Mouse (Mus musculus): ENCODE measurements at regions not wholly inside any gene's neighbourhood (a gene's known extent, or its start where the extent isn't known, plus 50 kb on each side); places are given as distances from the start of the nearest gene placed in this dataset.
A peak's percentile ranks its signal among the peaks of the same experiment; 100 is the strongest.

GRCm38 (mm10) chr16:93003830-93004229, 177.9 kb upstream of the Runx1 start:
- DNase-seq = no peak

DNA sequence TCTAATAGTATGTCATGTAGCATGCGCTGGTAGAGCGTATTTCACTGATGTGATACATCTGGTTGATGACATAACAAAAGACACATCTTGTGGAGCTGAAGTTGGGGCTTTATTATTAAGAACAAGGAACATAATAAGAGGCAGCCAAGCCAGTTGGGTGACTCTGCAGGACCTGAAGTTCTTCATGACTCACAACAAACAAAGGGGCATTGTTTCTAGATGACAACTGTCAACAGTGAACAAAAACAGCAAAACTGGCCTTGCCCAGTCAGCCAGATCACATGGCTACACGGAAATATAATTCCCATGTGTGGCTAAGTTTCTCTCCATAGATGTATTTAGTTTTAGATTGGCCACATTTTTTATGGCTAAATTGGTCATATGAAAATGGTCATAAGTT, 172.7 kb upstream of the Runx1 start:
- no peak for DNase-seq

- DNase-seq = no peak
These were observed 171.7 kb upstream of the Runx1 start for GRCm38 (mm10) chr16:92997636-92998035.

DNA sequence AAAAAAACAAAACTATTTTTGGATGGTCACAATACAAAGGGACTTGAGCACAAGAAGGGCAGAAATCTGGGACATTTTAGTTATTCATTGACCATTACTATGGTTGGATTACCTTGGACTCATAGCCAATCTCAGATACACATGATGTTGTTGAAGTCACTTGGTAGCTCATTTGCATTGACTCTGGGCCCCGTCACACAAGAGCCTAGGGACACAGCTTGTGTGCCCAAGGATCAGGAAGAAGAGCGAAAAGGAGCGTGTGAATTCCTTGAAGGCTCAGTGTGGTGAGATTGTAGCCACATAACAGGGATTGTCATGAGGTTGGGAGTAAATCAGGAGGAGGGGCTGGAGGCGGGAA, 170.0 kb upstream of the Runx1 start:
- DNase-seq = no peak

DNA sequence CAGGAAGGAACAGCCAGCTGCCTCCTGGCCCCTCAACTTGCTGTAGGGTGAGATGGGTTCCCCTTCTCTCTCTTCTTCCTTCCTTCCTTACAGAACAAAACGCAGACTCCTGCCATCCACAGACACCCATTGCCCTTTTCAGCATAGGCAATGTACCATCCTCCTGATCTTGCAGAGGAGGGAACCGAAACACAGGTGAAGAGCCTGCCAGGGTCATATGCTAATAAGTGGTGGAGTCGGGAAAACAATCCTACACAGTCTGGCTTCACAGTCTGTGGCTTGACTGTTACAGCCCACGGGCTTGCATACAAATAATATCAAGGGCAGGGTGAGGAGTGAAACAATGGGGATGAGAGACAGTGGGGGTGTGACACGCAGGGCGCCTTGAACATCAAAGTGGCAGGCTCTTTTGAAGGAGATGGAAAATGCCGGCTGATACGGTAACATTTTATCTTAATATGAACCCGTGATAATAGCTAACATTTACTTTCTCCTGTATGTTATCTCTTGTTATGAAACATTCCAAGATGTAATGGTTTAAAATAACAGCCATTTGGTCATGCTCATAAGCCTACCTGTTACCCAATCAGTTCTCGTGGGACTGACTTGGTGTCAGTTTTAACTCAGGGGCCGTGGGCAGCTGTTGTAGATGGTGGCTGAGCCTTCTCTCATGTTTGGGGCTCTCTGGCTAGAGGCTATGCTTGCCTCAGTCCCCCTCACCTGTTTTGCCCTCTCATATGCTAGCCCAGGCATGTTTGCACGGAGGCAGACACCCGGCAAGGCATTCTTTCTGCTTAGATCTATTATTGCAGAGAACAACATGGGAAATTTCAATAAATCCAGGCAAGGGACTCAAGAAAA, 169.4 kb upstream of the Runx1 start:
- DNase-seq = no peak

GRCm38 (mm10) chr16:92992876-92993275, 166.9 kb upstream of the Runx1 start:
- DNase-seq = no peak

GRCm38 (mm10) chr16:92991405-92991804, 165.5 kb upstream of the Runx1 start:
- no peak for DNase-seq

- no peak for DNase-seq
These were observed 162.5 kb upstream of the Runx1 start for GRCm38 (mm10) chr16:92988416-92988815.

DNA sequence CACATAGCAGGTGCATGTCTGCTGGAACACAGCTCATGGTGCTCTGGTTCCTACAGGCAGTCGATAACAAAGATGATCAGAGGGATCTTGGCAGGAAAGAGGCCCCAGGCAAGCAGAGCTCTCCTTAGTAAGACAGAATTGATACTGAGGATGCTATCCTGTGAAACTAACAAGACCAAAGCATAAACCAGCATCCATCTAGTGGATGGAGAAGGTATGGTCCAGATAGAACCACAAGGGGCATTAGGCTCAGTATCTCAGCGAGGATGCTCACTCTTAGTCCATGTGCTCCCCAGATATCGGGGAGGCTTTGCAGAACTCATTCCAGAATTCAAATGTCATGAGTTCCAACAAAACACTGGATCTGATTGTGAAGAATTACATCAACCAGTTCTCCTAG, 162.1 kb upstream of the Runx1 start:
- DNase-seq = no peak

DNA sequence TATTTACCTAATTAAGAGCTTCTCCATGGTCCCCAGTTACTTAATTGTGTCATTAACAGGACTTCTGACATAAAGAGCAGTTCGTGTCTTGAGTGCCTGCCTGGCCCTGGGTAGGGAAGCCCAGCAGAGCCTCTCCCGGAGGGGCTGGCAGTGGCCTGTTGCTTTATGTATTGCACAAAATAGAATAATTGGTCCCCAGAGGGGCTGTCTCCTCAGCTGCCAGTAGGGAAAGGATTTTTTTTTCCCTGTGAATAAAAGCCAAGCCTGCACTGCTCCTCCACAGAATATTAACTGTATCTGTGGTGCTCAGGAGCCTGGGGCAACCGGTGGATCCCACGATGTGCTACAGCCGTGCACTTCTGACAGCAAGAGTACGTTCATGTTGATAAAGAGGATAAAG, 159.8 kb upstream of the Runx1 start:
- DNase-seq = peak; percentile 39

DNA sequence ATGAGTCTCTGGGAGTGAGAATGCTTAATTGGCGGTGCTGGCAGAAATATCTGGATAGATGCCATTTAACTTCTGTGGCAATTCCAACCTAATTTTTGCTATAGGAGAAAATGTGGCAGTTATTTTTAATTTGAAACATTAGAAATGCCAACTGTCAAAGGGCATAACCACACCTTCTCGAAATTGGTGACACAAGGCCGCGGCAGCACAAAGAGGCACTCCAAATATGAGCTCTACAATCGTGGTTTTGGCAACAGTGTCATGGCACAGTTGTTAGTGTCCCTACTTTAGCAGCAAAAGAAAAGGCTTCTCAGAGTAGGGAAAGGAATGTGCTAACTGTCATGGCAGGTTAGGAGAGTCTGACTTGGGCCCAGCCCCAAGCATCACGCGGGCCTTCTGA, 157.0 kb upstream of the Runx1 start:
- DNase-seq = no peak

DNA sequence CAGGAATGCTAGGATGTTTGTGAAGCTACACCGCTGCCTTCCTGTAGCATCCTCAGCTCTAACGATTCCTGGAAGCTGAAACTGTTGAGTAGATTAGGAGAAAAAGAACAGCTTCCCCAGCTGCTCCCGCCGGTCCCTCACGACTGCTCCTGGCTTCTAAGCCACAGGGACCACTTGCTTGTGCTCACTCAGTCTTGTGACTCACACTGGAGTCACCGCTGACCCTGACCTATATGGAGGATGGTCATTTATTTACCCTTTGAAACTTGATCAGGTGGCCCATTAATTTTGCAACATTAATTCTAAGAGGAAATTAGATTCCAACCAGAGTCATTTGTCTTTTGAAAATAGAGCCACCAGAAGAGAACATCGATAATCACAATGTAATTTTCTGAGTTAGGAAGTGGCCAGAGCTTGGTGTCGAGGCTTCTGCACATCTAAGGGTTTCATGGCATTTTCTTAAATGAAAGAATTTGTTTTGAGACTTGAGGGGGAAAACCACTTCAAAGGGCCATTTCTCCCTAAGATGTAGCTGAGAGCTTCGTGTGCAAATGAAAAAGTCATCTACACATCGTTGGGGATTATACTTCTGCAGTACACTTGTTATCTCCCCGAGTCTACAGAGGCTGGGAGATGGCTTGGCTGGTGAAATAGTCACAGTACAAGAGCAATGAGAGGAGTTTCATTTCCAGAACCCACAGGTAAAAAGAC, 153.8 kb upstream of the Runx1 start:
- DNase-seq = no peak

GRCm38 (mm10) chr16:92976097-92976496, 150.1 kb upstream of the Runx1 start:
- no peak for DNase-seq

DNA sequence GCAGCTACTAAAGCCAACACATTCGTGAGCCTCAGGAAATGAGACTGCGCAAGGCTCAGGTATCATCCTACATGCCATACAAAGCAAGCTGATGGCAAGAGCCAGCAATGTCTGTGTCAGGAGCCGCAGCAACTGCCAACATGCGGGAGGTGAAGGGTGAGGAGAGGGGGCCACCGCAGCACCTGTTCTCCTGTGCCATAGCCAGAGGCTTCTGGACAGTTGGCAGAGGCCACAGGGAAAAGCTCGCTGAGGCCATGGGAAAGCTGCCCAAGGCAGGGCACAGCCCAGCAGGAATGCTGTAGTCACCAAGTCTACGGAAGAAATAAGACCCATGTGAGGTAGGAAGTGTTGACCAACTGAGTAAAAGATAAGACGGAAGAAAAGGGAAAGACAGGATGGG, 149.1 kb upstream of the Runx1 start:
- no peak for DNase-seq

DNA sequence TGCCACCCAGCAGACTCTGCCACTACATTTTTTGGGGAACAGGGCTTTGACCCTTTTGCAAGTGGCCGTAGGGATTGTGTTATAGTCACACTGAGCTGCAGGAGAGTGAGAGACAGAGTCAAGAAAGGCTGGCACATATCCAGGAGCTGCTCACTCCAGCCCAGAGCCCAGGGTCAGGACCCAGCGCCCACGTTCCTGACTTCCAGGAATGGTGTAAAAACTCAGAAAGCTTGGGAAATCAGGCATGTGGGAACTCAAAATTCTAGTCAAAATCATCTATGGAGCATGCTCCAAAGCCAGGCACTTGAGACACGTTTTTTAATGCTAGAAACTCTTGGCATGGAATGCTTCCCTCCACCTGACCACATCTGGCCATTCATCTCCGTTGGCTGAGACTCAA, 146.7 kb upstream of the Runx1 start:
- no peak for DNase-seq

DNA sequence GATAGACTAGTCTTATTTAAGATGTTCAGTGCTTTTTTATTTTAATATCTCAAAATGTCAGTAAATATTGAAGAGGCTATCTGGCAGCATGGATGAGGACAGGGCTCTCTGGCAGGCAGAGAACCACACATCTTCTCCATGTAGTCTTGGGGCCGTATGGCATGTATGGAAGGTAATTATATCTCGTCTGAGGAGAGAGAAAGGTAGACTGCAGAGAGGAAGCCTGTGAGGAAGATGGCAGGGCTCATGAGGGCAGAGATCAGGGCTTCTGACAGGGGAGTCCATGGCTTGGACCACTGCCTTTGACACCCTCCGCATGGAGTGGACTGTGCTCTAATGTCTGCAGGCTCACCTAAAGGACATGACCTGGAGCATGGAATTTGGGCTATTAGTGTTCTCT, 146.0 kb upstream of the Runx1 start:
- no peak for DNase-seq

DNA sequence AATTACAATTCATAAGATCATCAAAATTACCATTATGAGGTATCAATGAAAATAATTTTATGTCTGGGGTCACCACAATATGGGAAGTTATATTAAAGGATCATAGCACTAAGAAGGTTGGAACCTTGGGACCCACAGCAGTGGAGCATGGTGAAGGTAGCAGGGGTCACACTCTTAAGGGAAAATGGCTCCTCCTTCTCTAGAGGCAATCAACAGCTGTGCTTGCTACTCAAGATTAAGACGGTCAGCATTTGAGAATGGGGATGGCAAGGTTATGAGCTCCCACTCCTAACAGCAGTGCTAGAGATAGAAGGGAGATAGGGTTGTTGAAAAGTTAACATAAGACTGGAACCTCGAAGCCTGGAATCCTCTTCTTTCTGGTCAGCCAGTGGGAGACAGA, 144.6 kb upstream of the Runx1 start:
- DNase-seq = no peak

DNA sequence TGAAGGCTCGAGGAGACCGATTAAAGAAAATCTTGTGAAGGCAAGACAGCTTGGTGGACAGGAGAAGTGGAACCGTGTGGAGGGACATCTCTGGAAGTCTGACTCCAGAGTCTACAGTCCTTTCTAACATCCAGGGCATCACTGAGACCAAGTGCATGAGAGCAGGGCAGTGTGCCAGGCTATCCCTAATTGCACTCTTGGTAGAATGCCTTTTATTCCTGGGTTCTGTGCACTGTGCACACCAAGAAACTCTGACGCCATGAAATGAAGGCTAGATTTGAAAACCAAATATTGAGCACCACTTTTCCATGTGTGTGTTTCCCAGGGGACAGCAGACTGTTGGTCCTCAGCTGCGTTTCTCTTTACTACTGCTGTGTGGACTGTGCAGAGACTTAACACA, 143.1 kb upstream of the Runx1 start:
- no peak for DNase-seq

DNA sequence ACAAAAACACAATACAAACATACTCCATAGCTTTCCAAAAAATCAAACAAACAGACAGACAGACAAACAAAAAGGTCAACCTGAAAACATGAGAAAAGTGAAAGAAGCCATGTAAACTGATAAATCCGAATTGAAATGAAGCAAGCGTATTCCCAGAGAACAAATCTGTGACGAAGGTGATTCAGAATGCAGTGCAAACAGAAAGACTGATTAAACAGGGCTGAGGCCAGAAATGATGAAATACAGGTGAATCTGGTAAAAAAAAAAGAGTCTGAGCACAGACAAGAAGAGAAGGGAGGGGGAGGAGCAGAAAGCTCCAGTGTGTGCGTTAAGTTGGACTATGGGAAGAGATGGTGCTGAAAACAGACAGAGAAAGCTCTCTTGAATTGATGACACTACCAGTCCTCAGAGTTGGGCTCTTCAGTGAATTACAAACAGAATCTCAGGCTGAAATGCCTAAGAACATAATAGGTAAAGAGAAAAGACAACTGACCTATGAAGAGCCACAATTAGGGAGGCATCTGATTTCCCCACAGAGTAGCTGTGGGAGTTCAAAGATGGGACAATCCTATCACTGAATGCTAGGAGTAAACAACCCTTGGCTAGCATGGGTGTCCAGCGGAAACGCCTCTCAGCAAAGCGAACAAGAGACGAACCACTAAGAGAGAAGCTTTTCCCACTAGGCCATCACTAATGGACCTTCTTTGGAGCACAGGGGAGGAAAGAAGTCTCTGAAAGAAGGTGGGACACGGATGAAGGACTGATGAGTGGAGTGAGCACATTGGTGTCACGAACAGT, 140.3 kb upstream of the Runx1 start:
- DNase-seq = no peak

DNA sequence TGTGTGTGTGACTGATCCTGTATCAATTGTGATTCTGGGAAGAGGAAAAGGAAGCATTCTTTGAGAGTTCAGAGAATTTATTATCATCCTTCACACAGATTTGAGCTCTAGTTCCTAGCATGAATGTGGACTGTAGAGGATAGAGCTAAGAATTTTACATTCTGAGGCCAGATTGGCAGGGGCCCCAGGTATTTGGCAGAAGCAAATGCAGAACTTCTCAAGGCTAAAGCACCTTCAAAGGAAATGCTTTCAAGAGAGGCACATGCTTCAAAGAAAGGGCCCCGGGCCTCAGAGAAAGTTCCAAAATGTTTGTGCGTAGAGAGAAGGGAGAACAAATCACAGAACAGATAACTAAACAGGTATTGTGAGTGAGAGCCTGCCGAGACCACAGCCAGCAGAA, 139.7 kb upstream of the Runx1 start:
- no peak for DNase-seq

GRCm38 (mm10) chr16:92963582-92963981, 137.6 kb upstream of the Runx1 start:
- DNase-seq = no peak

- no peak for DNase-seq
These were observed 135.4 kb upstream of the Runx1 start for GRCm38 (mm10) chr16:92961361-92961760.

DNA sequence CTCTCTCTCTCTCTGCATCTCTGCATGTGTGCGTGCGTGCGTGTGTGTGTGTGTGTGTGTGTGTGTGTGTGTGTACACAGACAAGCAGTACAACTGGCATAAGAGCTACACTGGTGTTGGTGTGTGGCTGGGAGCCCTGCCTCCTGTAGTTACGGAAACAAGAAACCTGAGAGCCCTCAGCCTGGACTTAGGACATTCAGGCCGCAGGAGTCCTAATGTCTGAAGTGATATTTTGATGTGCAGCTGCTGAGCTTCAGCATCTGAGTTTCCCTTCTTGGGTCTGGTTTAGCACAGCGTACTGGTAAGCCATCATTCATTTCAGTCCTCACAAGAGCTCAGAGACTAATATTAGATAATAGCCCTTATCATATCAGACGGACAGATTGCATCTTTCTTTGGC, 134.8 kb upstream of the Runx1 start:
- no peak for DNase-seq

GRCm38 (mm10) chr16:92958967-92959366, 133.0 kb upstream of the Runx1 start:
- no peak for DNase-seq

Measured in retina, postnatal 1 day (tissue).